Comparison of ENCODE assay signal across 16 mouse cellular contexts in the genomic region with DNA sequence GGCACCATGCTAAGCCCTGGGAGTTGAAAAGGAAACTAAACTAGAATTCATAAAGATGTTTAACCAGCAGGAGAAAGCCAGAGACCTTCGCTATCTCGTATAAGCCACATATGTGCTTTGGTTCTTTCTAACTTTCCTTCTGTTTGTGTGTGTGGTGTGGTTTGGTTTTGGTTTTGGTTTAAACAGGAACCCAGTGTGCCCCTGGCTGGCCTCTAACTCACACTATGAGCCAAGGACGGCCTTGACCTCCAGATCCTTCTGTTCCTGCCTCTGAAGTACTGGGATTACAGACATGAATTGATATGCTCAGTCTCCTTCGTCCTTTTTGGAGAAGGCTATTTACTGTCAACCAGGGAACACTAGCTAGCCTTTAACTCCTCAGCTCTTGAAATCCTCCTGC. TPM values are rescaled to one million over a fixed set of nuclear protein-coding genes. Genes with fewer than 3 reads are reported as not detected.
DNase-seq lines count a peak whose midpoint lies in the region; ATAC-seq and TF ChIP-seq lines count a peak whose summit lies in the region.
"Had no signal": no experiment of that assay in that cellular context is flagged by ENCODE, and none has a peak within 500 bp of the region (broad histone marks: within the 10 kb centered on the region; RNA-seq: fewer than 3 reads in every experiment).

No protein-coding gene starts in this region.

- H3K79me2 ChIP-seq in CH12.LX (replicated peaks; ENCODE audit: control insufficient read depth, extremely low read depth, insufficient read depth, poor library complexity, severe bottlenecking) = no peaks in the 10 kb centered on the region

- no peaks in the 10 kb centered on the region for H3K27me3 ChIP-seq in CH12.LX (replicated peaks)
- H3K27me3 ChIP-seq in forebrain, embryonic 16.5 days (replicated peaks; ENCODE audit: control insufficient read depth, insufficient read depth, low read length) = no peaks in the 10 kb centered on the region
- H3K27me3 ChIP-seq: forebrain, embryonic 15.5 days; heart, embryonic 13.5 days; hindbrain, embryonic 12.5 days had no signal

- no peaks in the 10 kb centered on the region for H3K9me3 ChIP-seq in CH12.LX (replicated peaks; ENCODE audit: low read length)
- H3K9me3 ChIP-seq in forebrain, embryonic 16.5 days (ENCODE audit: control insufficient read depth, low read length) = no peaks in the 10 kb centered on the region
- H3K9me3 ChIP-seq: forebrain, embryonic 15.5 days; heart, embryonic 13.5 days; hindbrain, embryonic 12.5 days had no signal

- H3K4me3 ChIP-seq in CH12.LX (replicated peaks in 1 of 3; ENCODE audit: low read depth in 2 of 3, low read length in 2 of 3, poor library complexity in 1 of 3) = no peak overlapping the region
- no peak overlapping the region for H3K4me3 ChIP-seq in cortical plate, adult 2 months (ENCODE audit: insufficient read depth, low read length)
- H3K4me3 ChIP-seq in forebrain, embryonic 16.5 days (replicated peaks; ENCODE audit: low read length) = no peak overlapping the region
- H3K4me3 ChIP-seq: forebrain, embryonic 15.5 days; heart, embryonic 13.5 days; hindbrain, embryonic 12.5 days; myocyte had no signal

- H3K4me2 ChIP-seq in CH12.LX (ENCODE audit: insufficient read depth, low read depth, poor library complexity, severe bottlenecking) = peak overlapping the region; percentile 87
- H3K4me2 ChIP-seq in forebrain, embryonic 16.5 days (ENCODE audit: low read length) = no peak overlapping the region
- H3K4me2 ChIP-seq: forebrain, embryonic 15.5 days; heart, embryonic 13.5 days; hindbrain, embryonic 12.5 days had no signal

- dilution Hi-C loops in CH12.LX (cut with MboI; ENCODE audit: extremely low pct_ligation_motif_present, extremely low pct_unique_long_range_greater_than_20kb, low sequenced_read_pairs) = no loop called here

- H3K36me3 ChIP-seq in CH12.LX (replicated peaks in 1 of 2; ENCODE audit: control insufficient read depth in 1 of 2, insufficient read depth in 1 of 2, low read length in 1 of 2) = no peaks in the 10 kb centered on the region
- no peaks in the 10 kb centered on the region for H3K36me3 ChIP-seq in forebrain, embryonic 16.5 days (ENCODE audit: control insufficient read depth, insufficient read depth)
- H3K36me3 ChIP-seq: forebrain, embryonic 15.5 days; heart, embryonic 13.5 days; hindbrain, embryonic 12.5 days had no signal

- in situ Hi-C loops in CH12.LX (cut with MboI; ENCODE audit: low pct_ligation_motif_present, low pct_unique_long_range_greater_than_20kb, low sequenced_read_pairs) = no loop called here

- 76% methylated on average over 4 of the region's 4 CpGs for WGBS in forebrain, embryonic 16.5 days

- peaks cover 20 to 76% of the 10 kb centered on the region in 2 experiments for H3K4me1 ChIP-seq in CH12.LX (ENCODE audit: control insufficient read depth in 1 of 2, insufficient read depth in 2 of 2)
- H3K4me1 ChIP-seq in cortical plate, adult 2 months (ENCODE audit: control insufficient read depth, insufficient read depth, low read length) = peaks cover 9% of the 10 kb centered on the region
- H3K4me1 ChIP-seq in forebrain, embryonic 16.5 days (replicated peaks; ENCODE audit: control insufficient read depth, insufficient read depth, low read length) = 0 out of 2 replicates have a peak, but pooled peaks cover 8% of the 10 kb centered on the region

- TF ChIP-seq EP300 in CH12.LX (IDR thresholded peaks at IDR 0.05; ENCODE audit: low read length) = peak; percentile 47

- H3K9ac ChIP-seq in CH12.LX (ENCODE audit: insufficient read depth, low read depth) = peak overlapping the region; percentile 13; the same call in 1 of the 2 replicates
- no peak overlapping the region for H3K9ac ChIP-seq in forebrain, embryonic 16.5 days (replicated peaks; ENCODE audit: low read depth, low read length)
- H3K9ac ChIP-seq: forebrain, embryonic 15.5 days; heart, embryonic 13.5 days; hindbrain, embryonic 12.5 days; liver, embryonic 14.5 days had no signal

- no peak for TF ChIP-seq RAD21 in CH12.LX (IDR thresholded peaks at IDR 0.05; ENCODE audit: low read depth, low read length)

- H3K27ac ChIP-seq in CH12.LX (ENCODE audit: insufficient read depth, low read depth) = no peak overlapping the region
- H3K27ac ChIP-seq in cortical plate, adult 2 months (ENCODE audit: insufficient read depth, low read length) = peak overlapping the region; percentile 83
- H3K27ac ChIP-seq in forebrain, embryonic 16.5 days (ENCODE audit: low read length) = no peak overlapping the region
- H3K27ac ChIP-seq: forebrain, embryonic 15.5 days; heart, embryonic 13.5 days; hindbrain, embryonic 12.5 days; liver, embryonic 14.5 days had no signal

- TF ChIP-seq CTCF in CH12.LX (conservative IDR thresholded peaks at IDR 0.05 in 1 of 2, IDR thresholded peaks at IDR 0.05 in 1 of 2; ENCODE audit: low read depth in 2 of 2, low read length in 2 of 2) = no peak
- no peak for TF ChIP-seq CTCF in cortical plate, adult 2 months (IDR thresholded peaks at IDR 0.05; ENCODE audit: extremely low read depth, insufficient read depth, low read length)

- no peak for ATAC-seq in forebrain, embryonic 16.5 days
- ATAC-seq in erythroblast, adult 5-6 weeks (replicated peaks; ENCODE audit: low FRiP score, poor library complexity, severe bottlenecking) = no peak
- no peak for ATAC-seq in cerebellum, adult (ENCODE audit: insufficient number of reproducible peaks, low FRiP score, low TSS enrichment)
- ATAC-seq: forebrain, embryonic 15.5 days had no signal

- DNase-seq in lung, postnatal 36 days = peak; percentile 26
- no peak for DNase-seq in lung, postnatal 4 days
- DNase-seq in CH12.LX (ENCODE audit: extremely low read depth) = peak; percentile 41
- DNase-seq in natural killer cell, adult 2 months (ENCODE audit: low spot score in 2 of 2) = peak; percentile 17 to 25
- DNase-seq: gastrocnemius, postnatal 14 days; kidney, adult 18-20 months; thymus, postnatal 25 days had no signal

- TF ChIP-seq POLR2A in CH12.LX (IDR thresholded peaks at IDR 0.05; ENCODE audit: low read depth, low read length) = no peak
- no peak for TF ChIP-seq POLR2A in cortical plate, adult 2 months (IDR thresholded peaks at IDR 0.05; ENCODE audit: extremely low read depth, insufficient read depth, low read length)

TF ChIP-seq in CH12.LX, 34 proteins besides CTCF, POLR2A, EP300 and RAD21 (continues in another document):
- peak; percentile 44 for TF ChIP-seq MEF2A (IDR thresholded peaks at IDR 0.05; ENCODE audit: borderline replicate concordance, low read depth, low read length)
- TF ChIP-seq MXI1 (IDR thresholded peaks at IDR 0.05; ENCODE audit: low read depth, low read length) = 0 out of 2 replicates have a peak, but pooled peaks have one; percentile 13
- TF ChIP-seq PAX5 (IDR thresholded peaks at IDR 0.05; ENCODE audit: low read length) = no peak
- TF ChIP-seq KAT2A (IDR thresholded peaks at IDR 0.05; ENCODE audit: insufficient replicate concordance, low read length) = no peak
- TF ChIP-seq NRF1 (IDR thresholded peaks at IDR 0.05; ENCODE audit: low read depth, low read length) = no peak
- TF ChIP-seq IRF4 (IDR thresholded peaks at IDR 0.05; ENCODE audit: low read depth, low read length) = peak; percentile 80
- TF ChIP-seq JUND (conservative IDR thresholded peaks at IDR 0.05; ENCODE audit: low read depth, low read length) = no peak
- TF ChIP-seq ZNF384 (IDR thresholded peaks at IDR 0.05; ENCODE audit: low read depth, low read length) = no peak
- no peak for TF ChIP-seq MAFK (IDR thresholded peaks at IDR 0.05; ENCODE audit: insufficient replicate concordance, low read length)
- no peak for TF ChIP-seq E2F4 (IDR thresholded peaks at IDR 0.05; ENCODE audit: insufficient replicate concordance, low read depth, low read length)
- TF ChIP-seq NELFE (IDR thresholded peaks at IDR 0.05; ENCODE audit: low read depth, low read length) = no peak
- TF ChIP-seq ZMIZ1 (IDR thresholded peaks at IDR 0.05; ENCODE audit: low read depth, low read length) = no peak
- no peak for TF ChIP-seq CHD2 (IDR thresholded peaks at IDR 0.05; ENCODE audit: low read length)
- TF ChIP-seq MYC (IDR thresholded peaks at IDR 0.05; ENCODE audit: low read depth, low read length) = no peak
- TF ChIP-seq SIN3A (IDR thresholded peaks at IDR 0.05; ENCODE audit: low read length) = peak; percentile 33; the same call in 1 of the 2 replicates
- TF ChIP-seq MAX (IDR thresholded peaks at IDR 0.05; ENCODE audit: low read length) = 0 out of 2 replicates have a peak, but pooled peaks have one; percentile 19
- TF ChIP-seq USF2 (conservative IDR thresholded peaks at IDR 0.05; ENCODE audit: low read depth, low read length) = no peak
- no peak for TF ChIP-seq GABPA (IDR thresholded peaks at IDR 0.05; ENCODE audit: insufficient replicate concordance, low read depth, low read length)
- TF ChIP-seq ZC3H11A (IDR thresholded peaks at IDR 0.05; ENCODE audit: low read depth, low read length) = no peak
- no peak for TF ChIP-seq SMC3 (IDR thresholded peaks at IDR 0.05; ENCODE audit: low read depth, low read length)
- no peak for TF ChIP-seq JUN (IDR thresholded peaks at IDR 0.05; ENCODE audit: insufficient read depth, low read depth, low read length)
- peak; percentile 28; the same call in 1 of the 2 replicates for TF ChIP-seq TCF12 (IDR thresholded peaks at IDR 0.05; ENCODE audit: low read depth, low read length)
- 0 out of 2 replicates have a peak, but pooled peaks have one; percentile 15 for TF ChIP-seq TBP (conservative IDR thresholded peaks at IDR 0.05; ENCODE audit: low read depth, low read length)
- no peak for TF ChIP-seq POLR2AphosphoS2 (IDR thresholded peaks at IDR 0.05; ENCODE audit: low read depth, low read length)
- TF ChIP-seq MAZ (IDR thresholded peaks at IDR 0.05; ENCODE audit: low read depth, low read length) = no peak
- TF ChIP-seq ELF1 (IDR thresholded peaks at IDR 0.05; ENCODE audit: low read depth, low read length) = no peak
- TF ChIP-seq ETS1 (conservative IDR thresholded peaks at IDR 0.05; ENCODE audit: low read depth, low read length) = peak; percentile 40; the same call in 1 of the 2 replicates
- TF ChIP-seq RCOR1 (conservative IDR thresholded peaks at IDR 0.05; ENCODE audit: low read depth, low read length) = no peak
- TF ChIP-seq ZKSCAN1 (IDR thresholded peaks at IDR 0.05; ENCODE audit: borderline replicate concordance, low read depth, low read length) = no peak
- no peak for TF ChIP-seq CHD1 (IDR thresholded peaks at IDR 0.05; ENCODE audit: low read depth, low read length)

RNA-seq across cellular contexts. Expression of a gene that starts 29.9 kb away (rescaled TPM):
- 0.34 and 0.38 TPM in 2 replicates for total RNA-seq in CH12.LX (2012; rRNA removed)
- total RNA-seq in CH12.LX (2014; rRNA removed) = not detected in 2 replicates
- 0.10 and 0.13 TPM in 2 replicates for polyA plus RNA-seq in CH12.LX (2012; ENCODE audit: insufficient read length, low read depth)
- 18.3 and 19.1 TPM in 2 replicates for polyA plus RNA-seq in cortical plate, adult 2 months (2012; rRNA removed)
- 7.2 and 8.7 TPM in 2 replicates for polyA plus RNA-seq in forebrain, embryonic 16.5 days (2015; fragmentation: Nextera tagmentation; extraction: Ambion mirVana)
- total RNA-seq in erythroblast, adult 5-6 weeks (2015; ENCODE audit: low replicate concordance) = 0.58 and 4.8 TPM in 2 replicates
- total RNA-seq in erythroblast, adult 5-6 weeks (2017; ENCODE audit: low replicate concordance) = 1.5 and 1.6 TPM in 2 replicates

Comparison
In these comparisons a context has a peak if more than half of its experiments do, and no peak if none do; other contexts are left out.
1. DNase-seq: peak in lung, postnatal 36 days (single experiment), CH12.LX (single experiment) and natural killer cell, adult 2 months (2 of 2); none in lung, postnatal 4 days (0 of 2).